Mouse (Mus musculus): ENCODE data around the gene Insl6. TPM values are rescaled to one million over a fixed set of nuclear protein-coding genes. Genes with fewer than 3 reads are reported as not detected.

Insl6 gene
- polyA plus RNA-seq, 1 experiment from 2014 or later: 1.6 TPM

DNA sequence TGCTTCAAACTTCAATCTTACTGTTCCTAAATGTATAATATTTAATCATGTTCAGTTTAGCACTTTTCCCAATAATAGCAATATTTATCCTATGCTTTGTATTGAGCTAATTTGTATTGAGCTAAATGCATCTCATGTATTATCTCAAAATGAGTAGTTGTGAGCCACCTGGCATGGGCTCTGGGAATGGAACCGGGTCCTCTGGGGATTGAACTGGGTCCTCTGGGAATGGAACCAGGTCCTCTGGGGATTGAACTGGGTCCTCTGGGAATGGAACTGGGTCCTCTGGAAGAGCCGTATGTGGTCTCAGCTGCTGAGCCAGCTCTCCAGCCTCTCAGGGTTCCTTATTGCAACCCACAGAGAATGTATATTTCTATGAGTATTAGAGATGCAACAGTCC is 23.0 kb downstream of the Insl6 start:
- WGBS: 89% methylated on average over 2 of the region's 2 CpGs

DNA sequence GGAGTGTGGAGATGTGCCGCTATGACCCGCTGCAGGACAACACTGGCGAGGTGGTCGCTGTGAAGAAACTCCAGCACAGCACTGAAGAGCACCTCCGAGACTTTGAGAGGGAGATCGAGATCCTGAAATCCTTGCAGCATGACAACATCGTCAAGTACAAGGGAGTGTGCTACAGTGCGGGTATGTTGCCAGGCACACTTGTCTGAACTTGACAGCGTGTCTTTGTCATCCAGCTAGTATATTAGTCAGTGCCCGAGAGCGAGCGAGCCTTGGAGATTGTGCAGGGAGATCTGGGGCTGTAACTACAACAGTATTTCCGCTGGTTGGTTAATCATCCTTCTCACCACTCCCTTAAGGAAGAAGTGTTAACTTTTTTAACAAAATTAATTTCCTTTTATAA is 24.2 kb downstream of the Insl6 start:
- H3K4me2 ChIP-seq (ENCODE audit: low read depth, low read length): no peak overlapping the region
- WGBS: 94% methylated on average over 13 of the region's 13 CpGs
- no peak overlapping the region for H3K9ac ChIP-seq (replicated peaks; ENCODE audit: low read depth, low read length)
- no peak overlapping the region for H3K27ac ChIP-seq (ENCODE audit: low read depth, low read length)
- H3K27me3 ChIP-seq (ENCODE audit: control insufficient read depth, insufficient read depth, low read length): no peaks in the 10 kb centered on the region
- ATAC-seq (ENCODE audit: low read depth): no peak
- peaks cover 33% of the 10 kb centered on the region for H3K36me3 ChIP-seq (ENCODE audit: control insufficient read depth, insufficient read depth, low read length)
- no peaks in the 10 kb centered on the region for H3K4me1 ChIP-seq (ENCODE audit: control insufficient read depth, insufficient read depth, low read length)
- H3K4me3 ChIP-seq (ENCODE audit: low read depth, low read length): no peak overlapping the region
- no peaks in the 10 kb centered on the region for H3K9me3 ChIP-seq (ENCODE audit: control insufficient read depth, low read length)

More for the DNA sequence above, 23.0 kb downstream of the Insl6 start:
- Histone ChIP-seq H3K4me3 (ENCODE audit: low read depth, low read length) (no peak overlapping the region), H3K36me3 (ENCODE audit: control insufficient read depth, insufficient read depth, low read length) (peaks cover 32% of the 10 kb centered on the region), H3K9me3 (ENCODE audit: control insufficient read depth, low read length) (no peaks in the 10 kb centered on the region), H3K27me3 (ENCODE audit: control insufficient read depth, insufficient read depth, low read length) (no peaks in the 10 kb centered on the region), H3K4me1 (ENCODE audit: control insufficient read depth, insufficient read depth, low read length) (no peaks in the 10 kb centered on the region), H3K9ac (replicated peaks; ENCODE audit: low read depth, low read length) (no peak overlapping the region), H3K27ac (ENCODE audit: low read depth, low read length) (no peak overlapping the region), H3K4me2 (ENCODE audit: low read depth, low read length) (no peak overlapping the region)
- no peak for ATAC-seq (ENCODE audit: low read depth)

DNA sequence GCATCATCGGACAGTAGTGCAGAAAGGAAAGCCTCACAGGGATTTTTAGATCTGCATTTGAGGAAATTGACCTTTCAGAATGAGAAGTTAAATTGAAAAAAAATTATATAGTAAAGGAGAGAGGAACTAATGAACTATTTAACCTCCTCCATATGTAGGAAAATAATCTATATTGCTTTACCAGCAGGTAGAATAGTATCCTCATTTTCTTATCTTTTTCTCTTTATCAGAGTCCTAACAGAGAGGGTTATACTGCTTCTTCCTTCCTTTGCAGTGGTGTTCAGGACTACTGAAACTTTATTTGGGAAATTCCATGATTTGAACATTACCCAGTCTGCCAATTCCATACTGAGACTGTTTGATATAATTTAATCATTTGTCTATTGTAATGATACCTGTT is 27.8 kb downstream of the Insl6 start:
- H3K9ac ChIP-seq (replicated peaks; ENCODE audit: low read depth, low read length): no peak overlapping the region
- H3K4me1 ChIP-seq (ENCODE audit: control insufficient read depth, insufficient read depth, low read length): no peaks in the 10 kb centered on the region
- no peak for ATAC-seq (ENCODE audit: low read depth)
- WGBS: 98% methylated on average over 1 of the region's 1 CpGs
- H3K27ac ChIP-seq (ENCODE audit: low read depth, low read length): no peak overlapping the region
- H3K27me3 ChIP-seq (ENCODE audit: control insufficient read depth, insufficient read depth, low read length): no peaks in the 10 kb centered on the region
- no peak overlapping the region for H3K4me2 ChIP-seq (ENCODE audit: low read depth, low read length)
- no peaks in the 10 kb centered on the region for H3K9me3 ChIP-seq (ENCODE audit: control insufficient read depth, low read length)
- peaks cover 33% of the 10 kb centered on the region for H3K36me3 ChIP-seq (ENCODE audit: control insufficient read depth, insufficient read depth, low read length)
- no peak overlapping the region for H3K4me3 ChIP-seq (ENCODE audit: low read depth, low read length)

DNA sequence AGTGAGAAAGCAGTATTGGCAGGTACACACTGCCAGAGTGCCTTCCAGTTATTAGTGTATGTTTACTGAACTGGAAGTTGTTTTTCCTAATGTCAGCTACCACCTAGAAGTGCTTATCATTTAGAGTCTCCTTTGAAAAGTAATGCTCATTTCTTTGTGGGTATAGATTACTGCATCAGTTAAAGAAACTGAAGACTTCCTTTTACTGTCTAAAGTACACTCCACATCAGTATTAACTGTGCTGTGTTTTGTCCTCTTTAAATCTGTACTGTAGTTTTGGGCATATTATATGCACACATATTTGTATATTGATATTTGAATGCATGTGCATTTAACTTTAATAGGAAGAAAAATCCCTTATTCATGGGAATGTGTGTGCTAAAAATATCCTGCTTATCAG is 29.0 kb downstream of the Insl6 start:
- peaks cover 40% of the 10 kb centered on the region for H3K36me3 ChIP-seq (ENCODE audit: control insufficient read depth, insufficient read depth, low read length)
- no peak overlapping the region for H3K27ac ChIP-seq (ENCODE audit: low read depth, low read length)
- no peak overlapping the region for H3K4me3 ChIP-seq (ENCODE audit: low read depth, low read length)
- no peaks in the 10 kb centered on the region for H3K27me3 ChIP-seq (ENCODE audit: control insufficient read depth, insufficient read depth, low read length)
- no peaks in the 10 kb centered on the region for H3K4me1 ChIP-seq (ENCODE audit: control insufficient read depth, insufficient read depth, low read length)
- no peak overlapping the region for H3K4me2 ChIP-seq (ENCODE audit: low read depth, low read length)
- H3K9me3 ChIP-seq (ENCODE audit: control insufficient read depth, low read length): no peaks in the 10 kb centered on the region
- H3K9ac ChIP-seq (replicated peaks; ENCODE audit: low read depth, low read length): no peak overlapping the region
- ATAC-seq (ENCODE audit: low read depth): no peak

DNA sequence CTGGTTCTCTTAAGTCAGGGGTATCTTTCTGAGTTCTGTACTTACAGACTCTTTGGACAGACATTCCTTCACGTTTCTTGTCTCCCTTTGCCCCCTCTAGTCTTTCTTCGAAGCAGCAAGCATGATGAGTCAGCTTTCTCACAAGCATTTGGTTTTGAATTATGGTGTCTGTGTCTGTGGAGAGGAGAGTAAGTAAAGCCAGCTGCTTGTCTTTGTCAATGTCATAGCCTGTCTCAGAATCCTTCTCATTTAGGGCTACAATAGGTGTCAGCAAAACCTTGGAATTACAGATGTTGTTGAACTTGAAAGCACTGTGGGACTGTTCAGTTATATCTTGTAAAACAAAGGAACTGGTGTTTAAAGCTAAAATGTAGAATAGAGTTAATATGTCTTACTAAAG is 30.4 kb downstream of the Insl6 start:
- WGBS: 70% methylated on average over 2 of the region's 2 CpGs
- Histone ChIP-seq H3K9ac (replicated peaks; ENCODE audit: low read depth, low read length) (no peak overlapping the region), H3K9me3 (ENCODE audit: control insufficient read depth, low read length) (no peaks in the 10 kb centered on the region), H3K36me3 (ENCODE audit: control insufficient read depth, insufficient read depth, low read length) (peaks cover 32% of the 10 kb centered on the region), H3K4me2 (ENCODE audit: low read depth, low read length) (no peak overlapping the region), H3K27me3 (ENCODE audit: control insufficient read depth, insufficient read depth, low read length) (no peaks in the 10 kb centered on the region), H3K4me1 (ENCODE audit: control insufficient read depth, insufficient read depth, low read length) (no peaks in the 10 kb centered on the region), H3K4me3 (ENCODE audit: low read depth, low read length) (no peak overlapping the region), H3K27ac (ENCODE audit: low read depth, low read length) (no peak overlapping the region)
- no peak for ATAC-seq (ENCODE audit: low read depth)

DNA sequence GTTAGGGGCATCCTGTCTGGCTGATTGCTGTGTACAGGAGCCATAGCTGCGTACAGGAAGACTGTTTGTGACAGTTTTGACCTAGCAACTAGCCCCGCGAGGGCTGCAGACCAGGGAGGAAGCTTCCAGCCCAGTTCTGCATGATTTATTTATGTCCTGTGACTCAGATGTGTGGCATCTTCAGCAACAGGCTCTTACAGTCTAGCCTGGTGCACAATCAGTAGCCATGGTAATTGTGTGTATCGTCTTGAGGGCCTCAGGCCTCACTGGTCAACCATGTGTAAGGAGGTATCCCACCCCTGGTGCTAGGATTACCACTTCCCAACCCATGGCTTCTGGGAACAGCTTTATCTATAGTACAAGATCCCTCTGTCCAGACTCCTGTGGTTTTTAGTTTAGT is 32.6 kb downstream of the Insl6 start:
- no peak overlapping the region for H3K4me3 ChIP-seq (ENCODE audit: low read depth, low read length)
- H3K4me2 ChIP-seq (ENCODE audit: low read depth, low read length): no peak overlapping the region
- peaks cover 19% of the 10 kb centered on the region for H3K36me3 ChIP-seq (ENCODE audit: control insufficient read depth, insufficient read depth, low read length)
- no peak overlapping the region for H3K27ac ChIP-seq (ENCODE audit: low read depth, low read length)
- no peaks in the 10 kb centered on the region for H3K9me3 ChIP-seq (ENCODE audit: control insufficient read depth, low read length)
- no peaks in the 10 kb centered on the region for H3K4me1 ChIP-seq (ENCODE audit: control insufficient read depth, insufficient read depth, low read length)
- H3K9ac ChIP-seq (replicated peaks; ENCODE audit: low read depth, low read length): no peak overlapping the region
- ATAC-seq (ENCODE audit: low read depth): no peak
- H3K27me3 ChIP-seq (ENCODE audit: control insufficient read depth, insufficient read depth, low read length): no peaks in the 10 kb centered on the region
- WGBS: 74% methylated on average over 4 of the region's 4 CpGs

DNA sequence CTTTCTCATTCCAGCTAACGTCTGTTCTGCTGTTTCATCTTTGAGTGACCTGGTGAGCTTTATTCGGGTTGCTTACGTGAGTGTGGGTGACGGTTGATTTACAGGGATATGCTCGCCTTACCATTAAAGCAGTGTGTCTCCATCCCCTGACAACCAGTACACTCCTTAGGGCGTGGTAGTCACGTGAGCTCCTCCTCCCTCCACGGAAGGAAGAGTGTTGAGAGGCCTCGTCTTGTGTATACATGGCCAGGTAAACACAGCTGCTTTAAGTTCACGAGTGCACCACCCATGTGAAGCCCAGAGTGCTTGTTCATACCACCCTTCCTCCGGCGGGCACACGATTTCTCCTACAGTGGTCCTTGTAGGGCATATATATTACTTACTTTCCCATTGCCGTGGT is 33.6 kb downstream of the Insl6 start:
- Histone ChIP-seq H3K4me3 (ENCODE audit: low read depth, low read length) (no peak overlapping the region), H3K9me3 (ENCODE audit: control insufficient read depth, low read length) (no peaks in the 10 kb centered on the region), H3K36me3 (ENCODE audit: control insufficient read depth, insufficient read depth, low read length) (peaks cover 19% of the 10 kb centered on the region), H3K27me3 (ENCODE audit: control insufficient read depth, insufficient read depth, low read length) (no peaks in the 10 kb centered on the region), H3K9ac (replicated peaks; ENCODE audit: low read depth, low read length) (no peak overlapping the region), H3K4me2 (ENCODE audit: low read depth, low read length) (no peak overlapping the region), H3K4me1 (ENCODE audit: control insufficient read depth, insufficient read depth, low read length) (no peaks in the 10 kb centered on the region), H3K27ac (ENCODE audit: low read depth, low read length) (no peak overlapping the region)
- 87% methylated on average over 14 of the region's 14 CpGs for WGBS
- no peak for ATAC-seq (ENCODE audit: low read depth)

DNA sequence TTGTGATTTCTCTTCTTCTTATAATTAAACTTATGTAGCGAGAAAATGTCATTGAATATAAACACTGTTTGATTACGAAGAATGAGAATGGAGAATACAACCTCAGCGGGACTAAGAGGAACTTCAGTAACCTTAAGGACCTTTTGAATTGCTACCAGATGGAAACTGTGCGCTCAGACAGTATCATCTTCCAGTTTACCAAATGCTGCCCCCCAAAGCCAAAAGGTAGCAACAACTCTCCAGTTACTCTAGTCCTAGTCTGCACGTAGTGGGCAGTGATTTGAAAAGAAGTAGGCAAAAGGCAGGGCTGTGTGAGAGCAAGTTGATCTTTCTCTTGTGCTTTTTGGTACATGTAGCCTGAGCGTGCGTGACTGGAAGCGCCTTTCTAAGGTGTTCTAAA is 37.3 kb downstream of the Insl6 start:
- Histone ChIP-seq H3K9me3 (ENCODE audit: control insufficient read depth, low read length) (no peaks in the 10 kb centered on the region), H3K36me3 (ENCODE audit: control insufficient read depth, insufficient read depth, low read length) (peaks cover 22% of the 10 kb centered on the region), H3K4me1 (ENCODE audit: control insufficient read depth, insufficient read depth, low read length) (no peaks in the 10 kb centered on the region), H3K4me3 (ENCODE audit: low read depth, low read length) (no peak overlapping the region), H3K4me2 (ENCODE audit: low read depth, low read length) (no peak overlapping the region), H3K27me3 (ENCODE audit: control insufficient read depth, insufficient read depth, low read length) (no peaks in the 10 kb centered on the region), H3K27ac (ENCODE audit: low read depth, low read length) (no peak overlapping the region), H3K9ac (replicated peaks; ENCODE audit: low read depth, low read length) (no peak overlapping the region)
- WGBS: 70% methylated on average over 8 of the region's 8 CpGs
- no peak for ATAC-seq (ENCODE audit: low read depth)

DNA sequence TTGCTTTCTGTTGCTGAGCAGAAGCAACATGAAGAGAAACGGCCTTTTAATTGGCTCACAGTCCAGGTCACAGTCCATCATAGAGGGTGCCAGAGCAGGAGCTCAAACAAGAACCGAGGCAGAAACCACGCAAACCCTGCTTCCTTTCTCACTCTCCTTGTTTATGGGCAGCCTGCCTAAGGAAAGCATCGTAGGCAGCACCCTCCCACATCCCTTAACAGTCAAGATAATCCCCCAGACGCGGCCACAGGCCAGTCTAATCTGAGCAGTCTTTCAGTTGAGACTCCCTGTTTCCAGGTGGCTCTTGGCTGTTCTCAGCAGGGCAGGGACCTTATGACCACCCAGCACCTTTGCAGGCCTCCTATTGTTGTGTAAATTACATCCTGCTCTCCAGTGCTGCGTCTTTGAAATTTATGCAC is 39.7 kb downstream of the Insl6 start:
- Histone ChIP-seq H3K4me3 (ENCODE audit: low read depth, low read length) (no peak overlapping the region), H3K4me2 (ENCODE audit: low read depth, low read length) (no peak overlapping the region), H3K4me1 (ENCODE audit: control insufficient read depth, insufficient read depth, low read length) (no peaks in the 10 kb centered on the region), H3K36me3 (ENCODE audit: control insufficient read depth, insufficient read depth, low read length) (peaks cover 8% of the 10 kb centered on the region; the same call in 1 of the 2 replicates), H3K9ac (replicated peaks; ENCODE audit: low read depth, low read length) (no peak overlapping the region), H3K27ac (ENCODE audit: low read depth, low read length) (no peak overlapping the region), H3K27me3 (ENCODE audit: control insufficient read depth, insufficient read depth, low read length) (no peaks in the 10 kb centered on the region), H3K9me3 (ENCODE audit: control insufficient read depth, low read length) (no peaks in the 10 kb centered on the region)
- ATAC-seq (ENCODE audit: low read depth): no peak
- 27% methylated on average over 7 of the region's 7 CpGs for WGBS

Data from neural tube, embryonic 14.5 days (tissue).